In genomic region chr17:78388101-78388847, GRCm38 (mm10) we compare ENCODE assay signal across 16 mouse cellular contexts. TPM values are rescaled to one million over a fixed set of nuclear protein-coding genes. Genes with fewer than 3 reads are reported as not detected.
DNase-seq lines count a peak whose midpoint lies in the region; ATAC-seq and TF ChIP-seq lines count a peak whose summit lies in the region.
"Had no signal": no experiment of that assay in that cellular context is flagged by ENCODE, and none has a peak within 500 bp of the region (broad histone marks: within the 10 kb centered on the region; RNA-seq: fewer than 3 reads in every experiment).

No protein-coding gene starts in this region.

- peak overlapping the region; percentile 83 for H3K27ac ChIP-seq in liver, adult 2 months (replicated peaks; ENCODE audit: insufficient read depth, low read depth, low read length)
- H3K27ac ChIP-seq in intestine, embryonic 16.5 days (ENCODE audit: low read length), result no peak overlapping the region
- H3K27ac ChIP-seq in liver, embryonic 13.5 days, result no peak overlapping the region; the same call in 1 of the 2 replicates
- no peak overlapping the region for H3K27ac ChIP-seq in stomach, postnatal 0 days (replicated peaks)
- H3K27ac ChIP-seq: embryonic facial prominence, embryonic 15.5 days; forebrain, embryonic 12.5 days; heart, embryonic 15.5 days; hindbrain, embryonic 14.5 days; neural tube, embryonic 13.5 days had no signal

- TF ChIP-seq CTCF in liver, adult 2 months (IDR thresholded peaks at IDR 0.05; ENCODE audit: low read depth, low read length), result no peak
- no peak for TF ChIP-seq CTCF in stomach, postnatal 0 days (IDR thresholded peaks at IDR 0.05; ENCODE audit: low read depth)

- ATAC-seq in intestine, embryonic 16.5 days, result peak; percentile 90
- peak; percentile 79 for ATAC-seq in liver, embryonic 13.5 days (ENCODE audit: low read depth)
- ATAC-seq in stomach, postnatal 0 days (ENCODE audit: low FRiP score, low TSS enrichment), result peak; percentile 72
- no peak for ATAC-seq in frontal cortex, adult (ENCODE audit: low TSS enrichment)
- ATAC-seq: CD4-positive, CD25-positive, alpha-beta regulatory T cell, adult 4 months had no signal

- intact Hi-C loops in left cerebral cortex, postnatal 4 days (cut with DNase I), result no loop called here

- no peak overlapping the region for H3K4me3 ChIP-seq in liver, adult 2 months (ENCODE audit: insufficient read depth, low read depth, low read length)
- H3K4me3 ChIP-seq in intestine, embryonic 16.5 days (ENCODE audit: low read length), result no peak overlapping the region
- H3K4me3 ChIP-seq in liver, embryonic 13.5 days (replicated peaks), result no peak overlapping the region
- H3K4me3 ChIP-seq in stomach, postnatal 0 days (ENCODE audit: low read depth, low read length), result no peak overlapping the region
- H3K4me3 ChIP-seq: embryonic facial prominence, embryonic 15.5 days; forebrain, embryonic 12.5 days; heart, embryonic 15.5 days; neural tube, embryonic 13.5 days had no signal

- no peak overlapping the region for H3K4me2 ChIP-seq in intestine, embryonic 16.5 days (ENCODE audit: low read depth, low read length)
- no peak overlapping the region for H3K4me2 ChIP-seq in liver, embryonic 13.5 days
- no peak overlapping the region for H3K4me2 ChIP-seq in stomach, postnatal 0 days (replicated peaks; ENCODE audit: low read depth)
- H3K4me2 ChIP-seq: embryonic facial prominence, embryonic 15.5 days; forebrain, embryonic 12.5 days; heart, embryonic 15.5 days; hindbrain, embryonic 14.5 days; neural tube, embryonic 13.5 days had no signal

- TF ChIP-seq POLR2A in liver, adult 2 months (IDR thresholded peaks at IDR 0.05; ENCODE audit: extremely low read depth, insufficient read depth, low read length), result no peak

- no peak for TF ChIP-seq EP300 in stomach, postnatal 0 days (optimal IDR thresholded peaks at IDR 0.05)

- H3K9ac ChIP-seq in liver, adult 2 months (ENCODE audit: low read depth, low read length), result 0 out of 2 replicates have a peak overlapping the region, but pooled peaks have one; percentile 7
- H3K9ac ChIP-seq in intestine, embryonic 16.5 days (ENCODE audit: low read depth, low read length), result no peak overlapping the region
- H3K9ac ChIP-seq in liver, embryonic 13.5 days, result no peak overlapping the region
- H3K9ac ChIP-seq in stomach, postnatal 0 days (ENCODE audit: low read length), result no peak overlapping the region
- H3K9ac ChIP-seq: embryonic facial prominence, embryonic 15.5 days; forebrain, embryonic 12.5 days; heart, embryonic 15.5 days; hindbrain, embryonic 14.5 days; neural tube, embryonic 13.5 days had no signal

- peaks cover 7% of the 10 kb centered on the region for H3K79me2 ChIP-seq in liver, adult 2 months (ENCODE audit: control insufficient read depth, insufficient read depth, low read length)

- 30% methylated on average over 9 of the region's 9 CpGs for WGBS in liver, adult 2 months
- 67% methylated on average over 9 of the region's 9 CpGs for WGBS in intestine, embryonic 16.5 days
- 75% methylated on average over 9 of the region's 9 CpGs for WGBS in liver, embryonic 13.5 days (ENCODE audit: insufficient replicate concordance)
- WGBS in stomach, postnatal 0 days, result 63% methylated on average over 9 of the region's 9 CpGs

- no peaks in the 10 kb centered on the region for H3K27me3 ChIP-seq in liver, adult 2 months (ENCODE audit: control insufficient read depth, insufficient read depth, low read length)
- no peaks in the 10 kb centered on the region for H3K27me3 ChIP-seq in intestine, embryonic 16.5 days (replicated peaks; ENCODE audit: control insufficient read depth, insufficient read depth, low read length)
- no peaks in the 10 kb centered on the region for H3K27me3 ChIP-seq in liver, embryonic 13.5 days
- H3K27me3 ChIP-seq in stomach, postnatal 0 days (ENCODE audit: control insufficient read depth, insufficient read depth, low read length), result no peaks in the 10 kb centered on the region
- H3K27me3 ChIP-seq: embryonic facial prominence, embryonic 15.5 days; forebrain, embryonic 12.5 days; heart, embryonic 15.5 days; neural tube, embryonic 13.5 days had no signal

- peak; percentile 96 for DNase-seq in liver, adult 2 months (ENCODE audit: extremely low read depth, low read depth, low spot score)
- DNase-seq in liver, result no peak
- no peak for DNase-seq in liver, embryonic 13.5 days
- peak; percentile 13 for DNase-seq in stomach, postnatal 0 days (ENCODE audit: low spot score)
- no peak for DNase-seq in left cerebral cortex, postnatal 4 days
- DNase-seq: cerebellum, adult 9-10 months; lung, postnatal 10 days; spleen, adult 18-20 months had no signal

- H3K36me3 ChIP-seq in liver, adult 2 months (ENCODE audit: control insufficient read depth, insufficient read depth, low read length), result peaks cover 5% of the 10 kb centered on the region; the same call in 1 of the 2 replicates
- H3K36me3 ChIP-seq in intestine, embryonic 16.5 days (ENCODE audit: control insufficient read depth, insufficient read depth, low read length), result no peaks in the 10 kb centered on the region
- 0 out of 2 replicates have a peak, but pooled peaks cover 4% of the 10 kb centered on the region for H3K36me3 ChIP-seq in liver, embryonic 13.5 days
- H3K36me3 ChIP-seq in stomach, postnatal 0 days (ENCODE audit: control insufficient read depth, insufficient read depth, low read length), result no peaks in the 10 kb centered on the region
- H3K36me3 ChIP-seq: forebrain, embryonic 12.5 days; heart, embryonic 15.5 days had no signal

- no peaks in the 10 kb centered on the region for H3K9me3 ChIP-seq in intestine, embryonic 16.5 days (ENCODE audit: control insufficient read depth, low read length)
- H3K9me3 ChIP-seq in liver, embryonic 13.5 days (replicated peaks), result no peaks in the 10 kb centered on the region
- no peaks in the 10 kb centered on the region for H3K9me3 ChIP-seq in stomach, postnatal 0 days (ENCODE audit: control insufficient read depth, low read length)
- H3K9me3 ChIP-seq: embryonic facial prominence, embryonic 15.5 days; forebrain, embryonic 12.5 days; heart, embryonic 15.5 days; neural tube, embryonic 13.5 days had no signal

- H3K4me1 ChIP-seq in liver, adult 2 months (ENCODE audit: control insufficient read depth, insufficient read depth, low read length), result peaks cover 10% of the 10 kb centered on the region
- 0 out of 2 replicates have a peak, but pooled peaks cover 3% of the 10 kb centered on the region for H3K4me1 ChIP-seq in intestine, embryonic 16.5 days (ENCODE audit: control insufficient read depth, insufficient read depth, low read length)
- H3K4me1 ChIP-seq in liver, embryonic 13.5 days (replicated peaks), result peaks cover 7% of the 10 kb centered on the region; the same call in 1 of the 2 replicates
- H3K4me1 ChIP-seq in stomach, postnatal 0 days (replicated peaks; ENCODE audit: control insufficient read depth, insufficient read depth), result no peaks in the 10 kb centered on the region
- H3K4me1 ChIP-seq: embryonic facial prominence, embryonic 15.5 days; forebrain, embryonic 12.5 days; neural tube, embryonic 13.5 days had no signal

RNA-seq across cellular contexts. Expression of gene Fez2, which starts 29.7 kb away (rescaled TPM):
- 27.9 and 28.9 TPM in 2 replicates for total RNA-seq in liver, adult 2 months (2014; rRNA removed)
- 18.2 and 18.8 TPM in 2 replicates for polyA plus RNA-seq in liver, adult 2 months (2012; rRNA removed)
- polyA plus RNA-seq in intestine, embryonic 16.5 days (2015; fragmentation: Nextera tagmentation; extraction: Ambion mirVana), result 38.5 and 41.2 TPM in 2 replicates
- polyA plus RNA-seq in liver, embryonic 13.5 days (2015; fragmentation: Nextera tagmentation; extraction: Ambion mirVana), result 17.6 and 19.5 TPM in 2 replicates
- 27.2 and 28.7 TPM in 2 replicates for polyA plus RNA-seq in stomach, postnatal 0 days (2015; fragmentation: Nextera tagmentation; extraction: Ambion mirVana)
- 10 to 100 TPM; 48.9 to 49.4 TPM for total RNA-seq in left cerebral cortex, postnatal 4 days (2021)

Comparison
In these comparisons a context has a peak if more than half of its experiments do, and no peak if none do; other contexts are left out.
1. DNase-seq: peak in liver, adult 2 months (single experiment) and stomach, postnatal 0 days (single experiment); none in liver (single experiment), liver, embryonic 13.5 days (single experiment) and left cerebral cortex, postnatal 4 days (single experiment).